Mouse (Mus musculus): Measurements from ENCODE around the gene Clstn1.
"Not testable (repeated sequence)": the region's sequence is repeated elsewhere in the genome, so short reads cannot be mapped to it uniquely, and the experiment has no call there.

The Clstn1 gene

DNA sequence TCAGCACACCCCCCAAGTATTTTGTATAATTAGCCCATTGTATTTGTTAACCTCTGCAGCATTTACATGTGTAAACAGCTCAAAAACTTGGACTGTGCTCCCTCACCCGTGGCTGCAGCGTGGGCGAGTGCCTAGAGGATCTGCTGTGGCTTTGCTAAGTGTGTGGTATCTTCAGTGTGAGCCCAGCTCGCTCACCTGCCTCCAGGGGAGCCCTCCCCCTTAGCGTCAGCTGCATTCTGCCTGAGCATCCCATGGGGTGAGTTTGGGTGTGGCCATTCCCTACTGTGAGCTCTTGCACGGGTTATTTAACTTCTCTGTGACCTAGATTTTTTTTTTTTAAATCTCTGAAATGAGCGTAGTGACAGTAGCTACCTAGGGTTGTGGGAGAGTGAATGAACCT is 16.0 kb downstream of the Clstn1 start:
- no peak for DNase-seq

DNA sequence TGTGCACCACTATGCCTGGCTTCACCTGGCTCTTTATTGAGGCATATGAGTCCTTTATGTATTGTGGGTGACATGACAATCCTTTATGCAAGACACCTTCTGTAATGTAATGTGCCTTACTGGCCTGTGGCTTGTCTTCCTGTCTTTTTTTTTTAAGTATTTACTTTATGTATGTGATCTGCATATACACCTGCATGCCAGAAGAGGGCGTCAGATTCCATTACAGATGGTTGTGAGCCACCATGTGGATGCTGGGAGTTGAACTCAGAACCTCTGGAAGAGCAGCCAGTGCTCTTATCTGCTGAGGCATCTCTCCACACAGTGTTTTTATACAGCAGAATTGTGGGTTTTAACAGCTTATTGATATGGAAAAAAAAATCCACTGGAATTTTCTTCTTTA is 17.6 kb downstream of the Clstn1 start:
- DNase-seq, result no peak

DNA sequence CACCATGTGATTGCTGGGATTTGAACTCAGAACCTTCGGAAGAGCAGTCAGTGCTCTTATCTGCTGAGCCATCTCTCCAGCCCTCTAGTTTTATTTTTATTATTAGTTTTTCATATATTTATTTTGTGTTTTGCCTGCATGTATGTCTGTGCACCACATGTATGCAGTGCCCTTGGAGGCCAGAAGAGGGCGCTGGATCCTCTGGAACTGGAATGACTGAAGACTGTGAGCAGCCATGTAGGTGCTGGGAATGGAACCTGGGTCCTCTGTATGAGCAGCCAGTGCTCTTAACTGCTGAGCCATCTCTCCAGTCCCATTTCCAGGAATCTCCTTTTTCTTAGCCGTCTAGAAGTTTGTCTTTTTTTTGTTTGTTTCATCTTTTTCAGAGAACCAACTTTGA is 18.2 kb downstream of the Clstn1 start:
- no peak for DNase-seq

DNA sequence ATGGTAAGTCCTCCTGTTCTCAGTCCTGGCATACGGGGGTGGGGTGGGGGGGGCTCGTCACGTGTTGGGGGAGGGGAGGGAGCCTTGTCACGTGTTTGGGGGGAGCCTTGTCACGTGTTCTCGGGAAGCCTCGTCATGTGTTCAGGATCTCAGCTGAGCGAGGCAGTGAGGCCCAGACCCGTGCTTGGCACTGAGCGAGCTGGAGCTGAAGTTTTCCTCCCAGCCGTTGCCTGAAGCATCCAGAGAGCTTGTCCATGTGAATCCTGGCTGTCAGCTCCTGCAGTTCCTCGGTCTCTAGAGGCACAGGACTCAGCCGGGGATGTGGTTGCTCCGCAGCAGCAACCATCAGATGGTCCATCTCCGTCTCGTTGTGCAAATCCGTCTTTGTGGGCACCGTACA is 19.8 kb downstream of the Clstn1 start:
- DNase-seq, result no peak

DNA sequence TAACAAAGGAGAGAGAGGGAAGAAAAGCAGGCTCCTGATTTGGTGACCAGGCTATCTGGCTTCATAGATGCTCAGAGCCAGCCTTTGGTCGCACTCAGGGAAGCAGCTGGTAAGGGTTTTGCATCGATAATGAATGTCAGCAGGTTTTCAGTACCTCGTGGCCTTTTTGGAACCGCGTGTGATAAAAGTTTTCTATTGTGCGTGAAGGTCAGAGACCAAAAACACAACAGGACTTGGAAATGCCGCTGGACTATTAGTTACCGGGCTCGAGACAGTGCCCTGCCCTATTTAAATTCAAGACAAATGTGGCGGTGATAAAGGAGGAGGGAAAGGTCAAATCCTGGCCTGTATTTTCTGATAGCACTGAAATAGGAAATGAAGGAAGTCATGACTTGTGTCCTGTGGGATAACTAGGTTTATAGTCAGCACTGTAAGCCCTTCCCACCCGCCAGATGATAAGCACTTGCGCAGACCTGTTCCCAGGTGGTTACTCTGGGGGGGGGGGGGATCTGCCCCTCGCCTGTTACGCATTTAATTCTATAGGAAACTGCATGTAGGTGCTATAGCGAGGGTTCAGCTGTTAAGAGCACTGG is 20.6 kb downstream of the Clstn1 start:
- no peak for DNase-seq

- DNase-seq, result no peak
Measured at GRCm38 (mm10) chr4:149607591-149608308, 21.5 kb downstream of the Clstn1 start.

DNA sequence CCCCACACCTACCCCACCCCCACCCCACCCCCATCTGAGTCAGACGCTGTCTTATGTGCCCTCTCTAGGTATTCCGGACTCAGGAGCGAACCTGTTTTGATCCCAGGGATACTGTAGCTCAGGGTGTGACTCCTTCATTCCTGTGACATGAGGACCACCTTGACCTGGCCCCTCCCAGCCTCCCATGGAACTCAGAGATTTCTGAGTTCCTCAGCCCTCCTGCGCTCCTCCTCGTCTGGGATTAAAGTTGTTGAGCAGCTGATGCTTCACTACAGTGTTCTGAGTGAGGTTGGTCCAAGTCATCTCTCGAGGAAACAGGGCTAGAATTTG is 22.0 kb downstream of the Clstn1 start:
- DNase-seq, result no peak

DNA sequence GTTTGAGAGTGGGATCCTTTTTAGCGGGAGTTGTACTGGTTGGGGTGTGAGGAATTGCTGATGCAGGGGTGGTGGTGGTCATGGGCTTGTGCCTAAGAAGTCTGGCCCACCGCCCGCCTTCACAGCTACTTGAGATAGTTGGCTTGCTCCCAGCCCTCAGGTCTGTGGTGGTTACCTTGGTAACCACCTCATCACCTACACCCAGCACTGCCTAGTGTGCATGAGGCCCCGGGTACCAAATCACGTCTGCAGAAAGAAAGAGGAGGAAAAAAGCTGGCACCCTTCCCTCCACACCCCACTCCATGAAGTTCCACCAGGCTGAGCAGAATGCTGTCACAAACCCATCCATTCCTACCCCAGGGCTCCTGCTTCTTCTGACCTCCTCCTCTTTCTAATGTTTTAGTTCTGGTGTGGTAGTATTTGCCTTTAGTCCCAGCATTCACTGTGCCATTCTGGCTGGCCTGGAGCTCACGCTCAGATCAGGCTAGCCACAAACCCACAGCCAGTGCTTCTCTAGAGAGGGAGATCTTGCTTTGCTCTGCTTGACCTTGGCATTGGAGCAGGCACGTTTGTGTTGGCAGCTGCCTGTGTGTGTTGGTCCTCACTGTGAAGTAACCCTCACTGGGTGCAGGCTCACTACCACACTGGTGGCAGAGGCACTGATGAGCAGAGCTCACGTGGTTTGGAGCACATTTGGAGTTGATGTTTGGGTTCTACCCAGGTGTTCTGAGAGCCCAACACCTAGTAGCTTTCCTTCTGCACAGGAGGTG is 23.2 kb downstream of the Clstn1 start:
- DNase-seq, result no peak

GRCm38 (mm10) chr4:149611376-149612044 is 25.2 kb downstream of the Clstn1 start:
- peak; percentile 58 for DNase-seq

- not testable (repeated sequence) for DNase-seq
Measured at GRCm38 (mm10) chr4:149613497-149613896, 27.2 kb downstream of the Clstn1 start.

GRCm38 (mm10) chr4:149614869-149615268 is 28.6 kb downstream of the Clstn1 start:
- DNase-seq, result no peak

- DNase-seq, result not testable (repeated sequence)
Measured at GRCm38 (mm10) chr4:149616999-149617398, 30.7 kb downstream of the Clstn1 start.

GRCm38 (mm10) chr4:149619988-149620387 is 33.7 kb downstream of the Clstn1 start:
- DNase-seq, result no peak

- DNase-seq, result no peak
Measured at GRCm38 (mm10) chr4:149621286-149621685, 35.0 kb downstream of the Clstn1 start.

DNA sequence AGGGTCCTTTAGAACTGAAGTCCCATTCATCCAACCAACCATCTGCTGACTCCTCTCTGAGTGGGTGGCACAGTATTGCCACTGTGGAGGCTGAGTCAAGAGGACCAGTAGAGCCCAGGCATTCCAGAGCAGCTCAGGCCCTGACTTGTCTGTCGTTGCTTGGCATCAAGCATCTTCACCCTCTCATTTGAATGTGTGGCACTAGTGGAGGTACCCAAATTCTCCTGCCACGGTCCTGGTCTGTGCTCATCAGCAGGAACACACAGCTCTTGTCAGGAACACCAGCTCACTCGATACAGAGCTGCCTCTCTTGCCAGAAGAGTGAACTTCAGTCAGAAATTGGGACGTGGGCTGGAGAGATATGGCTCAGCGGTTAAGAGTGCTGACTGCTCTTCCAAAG is 37.4 kb downstream of the Clstn1 start:
- no peak for DNase-seq

GRCm38 (mm10) chr4:149626809-149627208 is 40.5 kb downstream of the Clstn1 start:
- no peak for DNase-seq

GRCm38 (mm10) chr4:149628372-149628771 is 42.1 kb downstream of the Clstn1 start:
- DNase-seq, result peak; percentile 43

DNA sequence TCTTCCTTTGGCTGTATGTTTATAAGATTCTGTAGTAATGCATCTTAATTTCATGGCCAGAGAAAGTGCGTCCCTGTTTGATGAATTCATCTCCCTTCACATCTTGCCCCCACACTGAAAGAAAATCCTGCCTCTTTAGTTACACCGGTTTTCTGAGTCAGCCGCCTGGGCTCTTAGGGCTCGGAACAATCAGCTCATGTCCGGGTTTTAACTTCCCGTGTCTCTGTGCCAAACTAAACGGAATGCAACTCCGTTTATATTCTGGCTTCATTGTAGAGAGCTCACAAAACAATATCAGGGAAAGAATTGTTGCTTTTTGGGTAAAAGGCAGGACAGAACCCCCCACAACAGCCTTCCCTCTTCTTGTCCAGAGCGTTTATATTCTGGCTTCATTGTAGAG is 42.5 kb downstream of the Clstn1 start:
- DNase-seq, result no peak

GRCm38 (mm10) chr4:149632670-149633307 is 46.5 kb downstream of the Clstn1 start:
- no peak for DNase-seq

- no peak for DNase-seq
Measured at GRCm38 (mm10) chr4:149634157-149634556, 47.9 kb downstream of the Clstn1 start.

GRCm38 (mm10) chr4:149634966-149635365 is 48.7 kb downstream of the Clstn1 start:
- no peak for DNase-seq

DNA sequence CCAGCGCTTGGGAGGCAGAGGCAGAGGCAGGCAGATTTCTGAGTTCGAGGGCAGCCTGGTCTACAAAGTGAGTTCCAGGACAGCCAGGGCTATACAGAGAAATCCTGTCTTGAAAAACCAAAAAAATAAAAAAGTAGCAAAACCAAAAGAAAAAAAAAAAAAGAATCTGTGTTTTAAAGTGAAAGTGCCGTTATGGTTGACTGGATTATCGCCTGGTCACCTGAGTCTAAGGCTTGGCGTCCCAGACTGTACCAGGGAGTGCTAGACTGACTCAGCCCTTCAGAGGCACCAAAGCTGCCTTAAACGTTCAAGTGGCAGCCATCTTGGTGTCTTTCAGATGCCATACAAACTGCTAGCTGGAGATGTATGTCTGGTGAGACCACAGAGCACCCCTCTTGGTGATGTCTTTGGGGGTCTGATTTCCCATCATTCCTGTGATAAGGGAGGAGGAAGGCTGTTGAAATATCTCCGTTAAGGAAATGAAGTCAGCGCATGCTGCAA is 49.7 kb downstream of the Clstn1 start:
- DNase-seq, result no peak

DNA sequence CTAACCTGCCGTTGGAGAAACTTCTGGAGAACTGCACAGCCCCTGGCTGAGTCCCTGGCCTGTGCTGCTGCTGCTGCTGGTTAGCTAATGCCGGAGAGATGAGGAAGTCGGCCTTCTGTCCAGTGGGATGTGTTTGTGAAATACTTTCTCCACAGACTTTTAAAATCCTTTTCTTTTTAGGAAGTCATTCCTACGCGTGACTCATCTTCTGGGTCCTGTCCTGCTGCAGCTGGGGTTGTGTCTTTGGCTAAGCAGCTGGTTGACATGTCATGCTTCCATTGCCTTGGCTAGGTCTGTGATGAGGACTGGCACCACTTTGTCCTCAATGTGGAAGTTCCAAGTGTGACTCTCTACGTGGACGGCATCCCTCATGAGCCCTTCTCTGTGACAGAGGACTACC is 51.7 kb downstream of the Clstn1 start:
- no peak for DNase-seq

Data from kidney, adult 18-20 months (tissue).